Mouse (Mus musculus): ENCODE measurements around the gene Tmem186. TPM values are rescaled to one million over a fixed set of nuclear protein-coding genes. Genes with fewer than 3 reads are reported as not detected.

The Tmem186 gene
- 7.1 and 8.8 TPM in 2 replicates for polyA plus RNA-seq (2012; ENCODE audit: insufficient read depth, insufficient read length, missing spikeins)

DNA sequence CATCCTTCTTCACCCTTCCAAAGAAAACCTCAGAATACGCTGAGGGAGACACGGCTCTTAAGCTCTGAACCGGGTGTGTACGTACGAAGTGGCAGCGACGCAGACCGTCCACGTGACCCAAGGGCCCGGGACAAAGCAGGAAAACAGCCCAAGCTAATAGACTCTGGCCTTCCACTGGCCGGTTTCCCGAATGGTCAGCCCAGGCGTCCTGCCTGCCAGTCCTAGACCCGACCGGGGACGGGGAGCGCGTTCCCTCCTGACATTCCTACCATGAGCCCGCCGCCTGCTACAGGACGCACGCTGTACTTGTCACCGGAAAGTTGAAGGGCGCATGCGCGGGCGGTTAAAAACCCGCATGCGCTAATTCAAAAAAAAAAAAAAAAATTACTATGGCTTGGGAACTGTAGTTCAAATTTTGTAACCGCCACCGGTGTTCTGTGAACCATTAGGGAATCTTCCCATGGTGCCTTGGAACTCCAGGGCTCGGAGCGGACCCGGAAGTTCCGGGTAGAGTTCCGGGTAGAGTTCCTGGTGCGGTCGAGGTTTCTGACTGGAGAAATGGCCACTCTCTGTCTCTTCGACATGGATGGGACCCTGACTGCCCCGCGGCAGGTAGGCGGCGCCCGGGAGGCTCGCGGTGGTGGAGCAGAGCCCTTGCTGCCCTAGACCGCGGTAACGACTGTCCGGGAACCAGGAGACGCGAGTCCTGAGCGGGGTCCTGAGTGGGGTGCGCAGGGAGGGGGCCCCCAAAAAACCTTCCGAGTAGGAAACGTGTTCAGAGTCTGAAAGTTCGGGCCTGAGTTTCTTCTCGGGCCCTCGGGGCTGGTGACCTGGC lies at the start of gene Tmem186, which contains the start of gene Pmm2:
Tmem186 (minus strand) TSS at position 496 of the 835 bp plus-strand sequence.
Pmm2 (plus strand) TSS at position 458 of the 835 bp plus-strand sequence.
- peak within 1 kb of the TSS; percentile 83 for H3K4me3 ChIP-seq (ENCODE audit: insufficient read depth, low read length)
- TF ChIP-seq POLR2A (IDR thresholded peaks at IDR 0.05; ENCODE audit: borderline replicate concordance, low read depth, low read length) = no peak
- no peak for TF ChIP-seq CTCF (IDR thresholded peaks at IDR 0.05; ENCODE audit: low read depth, low read length)
- peaks cover 17% of the 10 kb centered on the region for H3K4me1 ChIP-seq (ENCODE audit: control insufficient read depth, insufficient read depth, low read length)
- H3K27ac ChIP-seq (ENCODE audit: insufficient read depth, low read depth, low read length) = peak within 1 kb of the TSS; percentile 89

GRCm38 (mm10) chr16:8686871-8687535 lies 49.5 kb upstream of the Tmem186 start:
- Histone ChIP-seq H3K4me1 (ENCODE audit: control insufficient read depth, insufficient read depth, low read length) (peaks cover 3% of the 10 kb centered on the region; the same call in 1 of the 2 replicates), H3K4me3 (ENCODE audit: insufficient read depth, low read length) (no peak overlapping the region), H3K27ac (ENCODE audit: insufficient read depth, low read depth, low read length) (no peak overlapping the region)
- TF ChIP-seq POLR2A (IDR thresholded peaks at IDR 0.05; ENCODE audit: borderline replicate concordance, low read depth, low read length) (no peak), CTCF (IDR thresholded peaks at IDR 0.05; ENCODE audit: low read depth, low read length) (no peak)

GRCm38 (mm10) chr16:8686121-8686870 lies 48.8 kb upstream of the Tmem186 start:
- Histone ChIP-seq H3K4me1 (ENCODE audit: control insufficient read depth, insufficient read depth, low read length) (peaks cover 3% of the 10 kb centered on the region; the same call in 1 of the 2 replicates), H3K4me3 (ENCODE audit: insufficient read depth, low read length) (no peak overlapping the region), H3K27ac (ENCODE audit: insufficient read depth, low read depth, low read length) (no peak overlapping the region)
- TF ChIP-seq CTCF (IDR thresholded peaks at IDR 0.05; ENCODE audit: low read depth, low read length) = peak; percentile 48
- TF ChIP-seq POLR2A (IDR thresholded peaks at IDR 0.05; ENCODE audit: borderline replicate concordance, low read depth, low read length) = no peak

GRCm38 (mm10) chr16:8685087-8685486 lies 47.6 kb upstream of the Tmem186 start:
- no peak for TF ChIP-seq CTCF (IDR thresholded peaks at IDR 0.05; ENCODE audit: low read depth, low read length)
- no peak for TF ChIP-seq POLR2A (IDR thresholded peaks at IDR 0.05; ENCODE audit: borderline replicate concordance, low read depth, low read length)
- no peak overlapping the region for H3K27ac ChIP-seq (ENCODE audit: insufficient read depth, low read depth, low read length)
- peaks cover 3% of the 10 kb centered on the region; the same call in 1 of the 2 replicates for H3K4me1 ChIP-seq (ENCODE audit: control insufficient read depth, insufficient read depth, low read length)
- H3K4me3 ChIP-seq (ENCODE audit: insufficient read depth, low read length) = no peak overlapping the region

DNA sequence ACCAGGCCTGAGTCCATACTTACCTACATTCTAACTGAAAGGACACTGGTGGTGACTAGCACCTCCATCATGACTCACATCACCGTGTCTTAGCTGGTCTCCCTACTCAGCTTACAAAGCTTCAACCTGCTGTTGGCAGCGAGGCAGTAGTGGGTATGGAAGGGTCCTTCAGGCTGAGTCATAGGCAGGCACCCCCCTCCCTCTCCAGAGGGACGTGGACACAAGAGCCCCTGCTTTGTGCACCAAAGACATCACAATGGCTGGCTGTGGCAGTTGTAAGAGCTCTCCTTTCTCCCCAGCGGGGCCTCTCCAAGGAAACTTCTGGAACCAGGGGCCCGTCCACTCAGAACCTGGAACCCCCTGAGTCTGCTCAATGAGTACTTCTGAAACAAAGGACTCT lies 43.0 kb upstream of the Tmem186 start, which contains the start of gene Gm5767:
Gm5767 (plus strand) TSS at position 301 of the 400 bp plus-strand sequence.
- H3K4me3 ChIP-seq (ENCODE audit: insufficient read depth, low read length) = no peak within 1 kb of the TSS
- no peaks in the 10 kb centered on the region for H3K4me1 ChIP-seq (ENCODE audit: control insufficient read depth, insufficient read depth, low read length)
- H3K27ac ChIP-seq (ENCODE audit: insufficient read depth, low read depth, low read length) = no peak within 1 kb of the TSS
- TF ChIP-seq CTCF (IDR thresholded peaks at IDR 0.05; ENCODE audit: low read depth, low read length) (no peak), POLR2A (IDR thresholded peaks at IDR 0.05; ENCODE audit: borderline replicate concordance, low read depth, low read length) (no peak)

- TF ChIP-seq POLR2A (IDR thresholded peaks at IDR 0.05; ENCODE audit: borderline replicate concordance, low read depth, low read length) (no peak), CTCF (IDR thresholded peaks at IDR 0.05; ENCODE audit: low read depth, low read length) (no peak)
- Histone ChIP-seq H3K4me1 (ENCODE audit: control insufficient read depth, insufficient read depth, low read length) (no peaks in the 10 kb centered on the region), H3K4me3 (ENCODE audit: insufficient read depth, low read length) (no peak overlapping the region), H3K27ac (ENCODE audit: insufficient read depth, low read depth, low read length) (no peak overlapping the region)
Measured at GRCm38 (mm10) chr16:8679780-8680179, 42.3 kb upstream of the Tmem186 start.

DNA sequence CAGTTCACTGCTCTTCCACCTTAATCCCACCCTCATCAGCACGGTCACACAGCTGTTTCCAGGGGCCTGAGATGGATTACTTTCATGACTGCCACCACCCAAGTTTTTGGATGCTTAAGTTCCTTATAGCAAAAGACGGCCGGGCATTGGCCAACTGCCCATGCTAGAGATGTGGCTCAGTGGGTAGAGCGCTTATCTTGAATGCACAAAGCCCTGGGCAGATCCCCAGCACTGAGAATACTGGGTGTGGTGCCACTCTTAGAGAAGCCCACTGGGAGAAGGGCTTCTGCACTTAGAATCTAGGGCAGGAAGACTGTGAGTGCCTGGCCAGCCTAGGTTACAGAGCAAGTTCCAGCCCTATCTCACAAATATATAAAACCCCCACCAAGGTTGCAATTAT lies 41.2 kb upstream of the Tmem186 start:
- Histone ChIP-seq H3K4me1 (ENCODE audit: control insufficient read depth, insufficient read depth, low read length) (no peaks in the 10 kb centered on the region), H3K4me3 (ENCODE audit: insufficient read depth, low read length) (no peak overlapping the region), H3K27ac (ENCODE audit: insufficient read depth, low read depth, low read length) (no peak overlapping the region)
- TF ChIP-seq POLR2A (IDR thresholded peaks at IDR 0.05; ENCODE audit: borderline replicate concordance, low read depth, low read length) = no peak
- no peak for TF ChIP-seq CTCF (IDR thresholded peaks at IDR 0.05; ENCODE audit: low read depth, low read length)

GRCm38 (mm10) chr16:8678035-8678434 lies 40.5 kb upstream of the Tmem186 start:
- TF ChIP-seq CTCF (IDR thresholded peaks at IDR 0.05; ENCODE audit: low read depth, low read length) (no peak), POLR2A (IDR thresholded peaks at IDR 0.05; ENCODE audit: borderline replicate concordance, low read depth, low read length) (no peak)
- Histone ChIP-seq H3K4me3 (ENCODE audit: insufficient read depth, low read length) (no peak overlapping the region), H3K27ac (ENCODE audit: insufficient read depth, low read depth, low read length) (no peak overlapping the region), H3K4me1 (ENCODE audit: control insufficient read depth, insufficient read depth, low read length) (no peaks in the 10 kb centered on the region)

DNA sequence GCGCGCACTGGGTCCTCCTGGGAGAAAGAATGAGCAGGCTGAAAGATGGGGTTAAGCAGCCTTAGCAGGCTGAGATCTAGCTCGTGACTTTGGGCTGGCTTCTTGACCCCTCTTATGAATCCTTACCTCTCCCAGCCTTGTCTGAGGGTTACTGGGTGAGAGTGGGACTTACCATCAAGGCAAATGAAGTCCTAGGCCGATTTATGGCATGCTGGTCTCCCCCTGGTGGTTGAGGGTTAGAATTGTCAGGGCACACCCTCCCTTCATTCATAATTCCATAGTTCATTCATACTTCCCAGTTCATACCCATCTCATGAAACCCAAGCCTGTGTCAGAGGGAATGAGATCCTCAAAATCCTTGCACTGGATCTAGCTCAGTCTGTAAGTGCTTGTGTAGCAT lies 39.3 kb upstream of the Tmem186 start:
- Histone ChIP-seq H3K4me1 (ENCODE audit: control insufficient read depth, insufficient read depth, low read length) (peaks cover 2% of the 10 kb centered on the region; the same call in 1 of the 2 replicates), H3K27ac (ENCODE audit: insufficient read depth, low read depth, low read length) (no peak overlapping the region), H3K4me3 (ENCODE audit: insufficient read depth, low read length) (no peak overlapping the region)
- TF ChIP-seq POLR2A (IDR thresholded peaks at IDR 0.05; ENCODE audit: borderline replicate concordance, low read depth, low read length) = no peak
- peak; percentile 34; the same call in 1 of the 2 replicates for TF ChIP-seq CTCF (IDR thresholded peaks at IDR 0.05; ENCODE audit: low read depth, low read length)

Measured in bone marrow macrophage, adult 2 months (primary cell).